Mouse (Mus musculus): ENCODE measurements around the gene Limk1.
"Not testable (repeated sequence)": the region's sequence is repeated elsewhere in the genome, so short reads cannot be mapped to it uniquely, and the experiment has no call there.

The Limk1 gene

DNA sequence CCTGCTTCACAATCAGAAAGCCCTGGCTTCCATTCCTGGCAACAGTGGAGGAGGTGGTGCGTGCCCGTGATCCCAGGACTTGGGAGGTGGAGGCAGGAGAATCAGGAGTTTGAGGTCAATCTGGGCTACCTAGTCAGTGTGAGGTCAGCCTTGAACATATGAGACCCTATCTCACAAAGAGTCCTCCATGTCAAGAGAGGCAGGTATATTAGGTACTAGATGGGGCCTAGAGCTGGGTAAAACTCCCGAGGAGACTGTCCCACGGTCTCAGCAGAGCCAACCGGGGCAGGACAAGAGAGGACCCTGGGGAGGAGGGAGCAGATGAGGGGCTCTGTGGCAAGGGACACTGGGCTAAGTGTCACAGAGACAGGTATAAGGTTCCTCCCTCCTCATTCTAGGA is 10.9 kb downstream of the Limk1 start:
- DNase-seq (ENCODE audit: extremely low spot score), result no peak

- DNase-seq (ENCODE audit: extremely low spot score), result peak; percentile 84
Observed at GRCm38 (mm10) chr5:134675956-134676759, 12.2 kb downstream of the Limk1 start.

DNA sequence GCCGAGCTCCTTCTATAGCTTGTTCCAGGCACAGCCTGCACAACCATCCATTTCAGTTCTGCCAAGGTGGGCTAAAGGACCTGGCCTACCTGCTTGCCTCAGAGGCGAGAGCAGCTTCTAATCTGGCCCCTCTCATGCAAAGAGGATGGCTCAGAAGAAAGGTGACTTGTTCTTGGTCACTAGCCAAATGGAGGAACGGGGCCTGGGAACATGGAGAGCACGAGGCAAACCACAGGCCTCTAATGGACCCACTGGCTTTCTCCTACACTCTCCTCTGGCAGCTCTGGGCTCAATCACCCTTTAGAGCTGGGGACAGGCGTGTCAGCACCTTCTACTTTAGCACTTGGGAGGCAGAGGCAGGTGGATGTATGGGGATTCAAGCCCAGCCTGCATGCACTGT is 13.4 kb downstream of the Limk1 start:
- DNase-seq (ENCODE audit: extremely low spot score), result no peak

- DNase-seq (ENCODE audit: extremely low spot score), result no peak
Observed at GRCm38 (mm10) chr5:134672611-134673010, 15.8 kb downstream of the Limk1 start.

- DNase-seq (ENCODE audit: extremely low spot score), result no peak
Observed at GRCm38 (mm10) chr5:134672198-134672516, 16.2 kb downstream of the Limk1 start.

DNA sequence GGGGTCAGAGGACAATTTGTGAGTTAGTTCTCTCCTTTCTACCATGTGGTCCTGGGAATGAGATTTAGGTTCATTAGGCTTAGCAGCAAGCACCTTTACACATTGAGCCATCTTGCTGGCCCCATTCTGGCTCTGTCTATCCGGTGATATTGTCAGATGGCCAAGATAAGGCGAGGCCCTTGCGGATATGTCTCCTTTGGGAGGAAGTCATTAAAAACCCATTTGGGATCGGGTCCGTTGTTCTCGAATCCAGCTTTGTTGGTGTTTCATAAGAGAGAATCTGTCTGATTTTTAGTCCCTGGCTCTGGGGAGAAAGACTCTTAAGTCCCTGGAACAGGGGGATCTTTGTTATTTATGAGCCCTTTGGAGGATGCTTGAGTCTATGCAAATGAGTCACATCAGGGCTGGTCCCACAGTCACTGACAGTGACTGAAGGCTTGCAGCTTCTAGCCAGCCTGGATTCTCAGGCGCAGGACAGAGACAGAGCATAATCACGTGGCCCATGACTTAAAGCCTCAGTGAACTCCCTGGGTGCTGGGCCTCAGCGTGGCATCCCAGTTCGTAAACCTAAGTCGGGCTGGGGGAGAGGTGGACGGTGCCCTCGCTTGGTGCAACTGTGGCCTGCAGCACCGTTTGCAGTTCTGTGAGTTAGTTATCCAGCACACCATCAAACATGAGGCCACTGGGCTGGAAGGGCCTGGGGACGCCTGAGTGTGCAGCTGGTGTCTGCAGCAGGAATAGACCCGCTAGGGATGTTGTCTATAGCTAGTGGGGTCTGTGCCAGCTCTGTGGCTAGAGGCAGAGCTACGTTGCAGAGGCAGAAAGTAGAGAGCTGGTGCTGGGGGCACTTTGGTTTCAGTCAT is 16.8 kb downstream of the Limk1 start:
- DNase-seq (ENCODE audit: extremely low spot score), result no peak

GRCm38 (mm10) chr5:134669001-134669708 is 19.2 kb downstream of the Limk1 start:
- DNase-seq (ENCODE audit: extremely low spot score), result no peak

DNA sequence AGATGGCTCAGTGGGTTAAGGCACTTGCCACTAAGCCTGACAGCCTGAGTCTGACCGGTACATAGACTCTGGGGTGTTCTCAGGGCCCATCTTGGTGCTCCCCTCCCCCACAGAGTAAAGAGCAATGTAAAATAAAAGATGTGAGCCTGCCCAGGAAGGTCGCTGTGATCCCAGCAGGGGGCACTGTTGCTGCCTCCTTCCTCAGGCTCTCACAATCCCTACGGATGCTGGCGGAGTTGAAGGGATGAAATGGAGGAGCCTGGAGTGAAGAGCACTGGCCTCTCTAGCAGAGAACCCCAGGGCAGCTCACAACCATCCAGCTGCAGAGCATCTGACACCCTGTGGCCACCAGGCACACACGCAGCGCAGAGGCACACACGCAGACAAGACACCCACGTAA is 19.9 kb downstream of the Limk1 start:
- DNase-seq (ENCODE audit: extremely low spot score), result peak; percentile 52

DNA sequence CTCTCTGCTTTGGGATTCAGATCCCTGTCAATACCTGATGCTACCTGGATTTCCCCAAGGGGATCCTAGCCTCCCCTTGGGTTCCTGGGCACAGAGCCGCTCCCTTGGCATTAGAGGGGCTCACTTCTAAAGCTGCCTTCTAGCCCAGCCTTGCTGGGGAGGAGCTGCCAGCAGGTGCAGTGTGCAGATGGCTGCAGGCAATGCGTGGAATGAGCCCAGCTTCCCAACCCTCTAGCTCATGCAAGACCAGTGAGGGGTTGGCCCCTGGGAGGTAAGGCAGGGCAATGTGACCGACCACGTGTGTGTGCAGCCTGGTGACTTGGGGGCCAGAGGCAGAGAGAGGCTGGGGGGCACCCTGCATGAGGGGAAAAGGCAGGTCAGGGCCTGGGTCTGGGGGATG is 31.7 kb downstream of the Limk1 start:
- no peak for DNase-seq (ENCODE audit: extremely low spot score)

DNA sequence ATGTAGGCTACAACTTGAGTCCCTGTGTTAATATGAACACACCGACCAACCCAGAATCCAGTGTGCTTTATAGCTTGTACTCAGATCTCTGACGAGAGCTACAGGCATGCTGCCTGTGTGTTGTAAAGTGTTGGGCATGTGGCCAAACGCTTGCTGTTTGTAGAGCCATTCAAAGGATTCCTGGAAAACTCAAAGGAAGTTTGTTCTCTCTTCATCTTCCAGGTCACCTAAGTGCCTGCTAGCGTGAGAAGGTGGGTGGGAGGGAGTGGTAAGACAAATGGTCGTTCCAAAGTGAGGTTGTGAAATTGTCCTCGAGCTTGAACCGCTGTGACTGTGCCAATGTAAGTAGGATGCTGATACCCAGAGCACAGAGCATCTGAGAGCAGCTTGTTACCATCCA is 36.4 kb downstream of the Limk1 start:
- DNase-seq (ENCODE audit: extremely low spot score), result no peak

DNA sequence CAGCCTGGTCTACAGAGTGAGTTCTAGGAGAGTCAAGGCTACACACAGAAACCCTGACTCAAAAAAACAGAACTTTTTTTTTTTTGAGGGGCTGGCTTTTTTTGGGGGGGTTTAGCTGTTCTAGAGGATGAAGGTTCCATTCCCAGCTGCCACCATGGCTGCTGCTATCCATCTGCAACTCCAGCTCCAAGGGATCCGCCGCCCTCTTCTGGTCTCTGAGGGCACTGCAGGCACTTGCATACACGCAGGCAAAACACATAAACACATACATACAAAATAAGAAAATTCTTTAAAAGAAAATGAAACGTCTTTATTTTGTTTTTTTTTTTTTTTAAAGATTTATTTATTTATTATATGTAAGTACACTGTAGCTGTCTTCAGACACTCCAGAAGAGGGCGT is 37.5 kb downstream of the Limk1 start:
- peak; percentile 24 for DNase-seq (ENCODE audit: extremely low spot score)

DNA sequence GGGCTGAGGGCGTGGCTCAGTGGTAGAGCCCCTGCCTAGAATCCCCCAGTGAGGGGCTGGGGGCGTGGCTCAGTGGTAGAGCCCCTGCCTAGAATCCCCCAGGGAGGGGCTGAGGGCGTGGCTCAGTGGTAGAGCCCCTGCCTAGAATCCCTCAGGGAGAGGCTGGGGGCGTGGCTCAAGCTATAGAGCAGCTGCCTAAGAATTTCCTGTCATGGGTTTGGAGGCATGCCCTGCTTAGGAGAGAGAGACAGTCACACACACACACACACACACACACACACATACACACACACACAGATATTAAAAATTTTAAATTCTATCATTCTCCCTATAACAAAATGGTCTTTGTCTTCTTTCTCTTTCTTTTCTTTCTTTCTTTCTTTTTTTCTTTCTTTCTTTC is 39.4 kb downstream of the Limk1 start:
- DNase-seq (ENCODE audit: extremely low spot score), result not testable (repeated sequence)

- DNase-seq (ENCODE audit: extremely low spot score), result no peak
Observed at GRCm38 (mm10) chr5:134647394-134647793, 41.0 kb downstream of the Limk1 start.

GRCm38 (mm10) chr5:134646461-134646860 is 41.9 kb downstream of the Limk1 start:
- no peak for DNase-seq (ENCODE audit: extremely low spot score)

DNA sequence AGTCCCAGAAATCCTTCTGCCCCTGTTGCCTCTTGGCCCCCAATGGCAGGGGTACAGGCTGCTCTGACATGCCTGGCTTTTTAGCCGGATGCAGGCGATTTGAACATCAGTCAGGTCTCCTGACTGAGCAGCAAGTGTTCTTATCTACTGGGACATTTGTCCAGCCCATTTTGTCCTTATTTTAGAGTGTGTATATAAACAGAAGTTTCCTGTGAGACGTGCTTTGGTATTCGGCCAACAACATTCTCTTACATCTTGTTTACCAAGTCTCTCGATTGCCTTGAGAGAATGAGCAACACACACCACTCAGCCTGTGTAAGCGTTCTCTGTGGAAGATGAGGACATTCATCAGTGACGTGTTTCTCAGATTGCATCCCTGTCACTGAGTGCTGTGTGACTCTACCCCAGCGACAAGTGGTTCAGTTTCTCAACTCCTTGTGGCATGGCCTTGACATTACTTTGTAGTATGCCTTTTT is 43.7 kb downstream of the Limk1 start:
- DNase-seq (ENCODE audit: extremely low spot score), result no peak

GRCm38 (mm10) chr5:134644121-134644520 is 44.3 kb downstream of the Limk1 start:
- DNase-seq (ENCODE audit: extremely low spot score), result no peak

DNA sequence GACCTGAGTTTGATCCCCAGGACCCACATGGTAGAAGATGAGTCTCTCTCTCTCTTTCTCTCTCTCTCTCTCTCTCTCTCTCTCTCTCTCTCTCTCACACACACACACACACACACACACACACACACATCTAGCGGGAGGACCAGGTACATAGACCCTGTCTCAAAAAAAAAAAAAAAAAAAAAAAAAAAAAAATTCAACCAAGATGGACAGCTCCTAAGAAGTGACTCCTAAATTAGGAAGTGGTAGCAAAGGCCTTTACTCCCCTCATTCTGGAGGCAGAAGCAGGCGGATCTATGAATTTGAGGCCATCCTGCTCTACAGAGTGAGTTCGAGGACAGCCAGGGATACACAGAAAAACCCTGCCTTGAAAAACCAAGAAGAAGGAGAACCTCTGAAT is 48.0 kb downstream of the Limk1 start:
- DNase-seq (ENCODE audit: extremely low spot score), result no peak

DNA sequence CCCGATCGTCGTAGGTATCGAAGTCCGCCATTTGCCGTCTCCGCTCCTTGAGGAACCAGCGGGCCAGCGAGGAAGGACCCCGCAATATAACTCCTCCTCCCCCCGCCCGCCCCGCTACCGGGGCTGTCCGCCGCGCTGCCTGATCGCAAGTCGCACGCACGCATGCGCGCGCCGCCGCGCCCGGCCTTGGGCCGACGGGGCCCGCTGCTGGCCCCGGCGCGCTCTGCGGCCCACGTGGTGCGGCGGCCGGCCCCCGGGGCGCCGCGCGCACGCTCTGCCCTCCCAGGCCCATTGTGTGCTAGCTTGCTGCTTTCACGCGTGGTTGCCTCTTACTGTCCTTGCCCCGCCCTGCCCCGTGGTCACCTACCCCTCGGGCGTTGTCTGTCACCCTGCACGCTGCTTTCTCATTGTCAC is 49.1 kb downstream of the Limk1 start, which contains the start of gene Eif4h:
TSS of gene Eif4h (minus strand) at position 222 of the 414 bp plus-strand sequence.
- peak; percentile 98 for DNase-seq (ENCODE audit: extremely low spot score)

DNA sequence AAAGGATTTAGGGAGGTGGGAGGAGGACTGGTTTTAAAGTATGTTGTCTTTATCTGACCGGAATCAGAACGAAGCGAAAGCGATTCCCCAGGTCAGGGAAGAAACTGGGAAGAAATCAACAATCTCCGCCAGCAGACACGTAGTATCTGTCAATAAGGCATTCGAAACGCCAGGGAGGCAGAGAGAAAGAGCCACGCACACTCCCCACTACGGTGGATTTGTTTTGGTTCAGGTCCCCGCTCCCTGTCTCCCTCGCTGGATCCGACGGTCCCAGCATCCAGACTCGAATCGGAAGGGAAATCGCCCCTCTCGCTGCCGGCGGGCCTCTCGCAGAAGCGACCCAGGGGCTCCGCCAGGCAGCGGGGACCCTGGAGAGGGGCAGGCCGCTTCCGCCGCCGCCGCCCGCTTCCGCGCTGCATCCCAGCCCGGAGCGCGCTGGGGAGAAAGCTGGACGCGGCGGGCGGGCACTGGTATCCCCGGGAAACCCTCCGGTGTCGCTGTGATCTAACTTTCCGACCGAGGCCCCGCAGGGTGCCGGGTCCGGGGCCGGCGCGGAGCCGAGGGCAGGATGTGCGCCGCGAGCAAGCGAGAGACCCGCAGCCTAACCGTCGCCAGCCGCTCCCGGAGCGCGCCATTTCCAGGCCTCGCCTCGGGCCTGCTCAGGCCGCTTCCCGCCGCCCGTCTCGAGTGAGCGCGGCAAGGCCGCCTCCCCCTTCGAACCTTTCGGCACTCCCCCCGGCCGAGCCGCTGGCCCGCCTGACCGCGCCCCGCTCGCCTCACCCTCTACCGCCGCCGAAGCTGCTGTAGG is 49.7 kb downstream of the Limk1 start:
- DNase-seq (ENCODE audit: extremely low spot score), result no peak

DNA sequence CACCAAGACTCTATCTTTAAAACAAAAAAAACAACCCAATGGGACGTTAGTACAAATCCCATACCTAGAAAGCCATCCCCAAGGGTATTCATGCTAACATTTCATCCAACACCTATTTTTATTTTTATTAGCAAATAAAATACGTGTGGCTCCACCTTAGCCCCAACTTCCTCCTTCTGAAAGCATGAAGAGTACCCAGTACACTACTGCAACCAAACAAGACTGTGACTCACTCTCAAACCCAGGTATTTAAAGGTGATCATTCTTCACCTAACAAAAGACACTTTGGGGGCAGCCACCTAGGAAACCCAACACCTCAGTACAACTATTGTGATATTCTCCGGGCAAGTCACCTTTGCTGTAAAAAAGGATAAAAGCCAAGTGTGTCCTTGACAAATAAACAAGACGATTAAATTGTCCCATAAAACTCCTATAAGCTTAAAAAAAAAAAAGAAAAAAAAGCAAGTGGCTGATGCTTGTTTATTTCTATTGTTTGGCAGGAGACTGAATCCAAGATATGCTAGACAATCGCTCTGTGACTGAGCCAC is 50.5 kb downstream of the Limk1 start:
- DNase-seq (ENCODE audit: extremely low spot score), result no peak

DNA sequence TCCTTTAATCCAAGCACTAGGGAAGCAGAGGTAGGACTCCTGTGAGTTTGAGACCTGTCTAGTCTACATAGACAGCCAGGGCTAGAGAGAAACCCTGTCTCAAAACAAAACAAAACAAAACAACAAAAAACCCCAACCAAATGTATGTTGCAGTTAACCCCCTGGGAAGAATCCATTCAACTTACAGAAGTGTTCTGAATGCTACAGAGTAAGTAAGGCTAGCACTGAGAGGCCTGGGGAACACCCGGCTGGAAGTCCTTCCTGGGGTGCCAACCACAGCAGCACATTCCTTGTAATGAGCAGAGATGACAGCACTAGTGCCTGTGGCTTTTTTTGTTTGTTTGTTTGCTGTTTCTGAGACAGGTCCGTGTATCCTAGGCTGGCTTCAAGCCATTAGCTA is 55.6 kb downstream of the Limk1 start:
- DNase-seq (ENCODE audit: extremely low spot score), result no peak
